Mouse (Mus musculus) brain, adult 2 months (tissue): ENCODE measurements around the gene Tnfaip8l2.
A peak's percentile ranks its signal among the peaks of the same experiment; 100 is the strongest.

Experiments
- DNase-seq: peaks from one replicate; pipeline ENCODE4 v3.0.0; 2011; ENCODE audit warnings: low read depth, low spot score

The Tnfaip8l2 gene

DNA sequence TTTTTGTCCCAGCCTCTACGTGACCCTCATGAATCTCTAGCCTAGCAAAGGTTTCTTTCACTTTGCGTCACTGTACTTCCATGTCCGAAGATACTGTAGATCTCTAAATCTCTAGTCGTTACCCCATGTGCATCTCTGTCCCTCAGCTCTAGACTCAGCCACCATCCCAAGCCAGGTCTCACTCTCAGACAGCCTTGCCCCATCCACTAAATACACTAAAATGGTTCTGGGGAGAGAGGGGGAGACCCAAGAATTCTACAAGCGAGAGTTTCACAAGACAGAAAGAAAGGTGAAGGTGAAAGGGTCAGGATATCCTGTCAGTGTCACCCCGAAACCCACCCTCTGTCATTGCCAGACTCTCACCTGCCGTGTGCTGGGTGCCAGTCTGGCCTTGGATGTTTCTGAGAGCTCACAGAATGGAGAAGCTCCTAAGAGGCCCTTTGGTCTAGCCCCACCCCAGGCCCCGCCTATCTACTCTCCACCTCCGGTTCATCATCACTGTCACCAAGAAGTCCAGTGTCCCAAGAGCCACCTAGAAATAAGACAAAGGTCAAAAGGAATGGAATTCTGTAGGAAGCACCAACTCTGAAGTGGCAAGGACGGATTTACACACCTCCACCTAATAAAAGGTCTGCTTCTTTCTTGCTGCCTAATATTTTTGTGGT, at the start of gene Tnfaip8l2:
Tnfaip8l2 (minus strand) TSS at position 409 of the 665 bp plus-strand sequence.
- no peak for DNase-seq

- DNase-seq = no peak
Observed at GRCm38 (mm10) chr3:95186888-95187287, 44.7 kb upstream of the Tnfaip8l2 start.

DNA sequence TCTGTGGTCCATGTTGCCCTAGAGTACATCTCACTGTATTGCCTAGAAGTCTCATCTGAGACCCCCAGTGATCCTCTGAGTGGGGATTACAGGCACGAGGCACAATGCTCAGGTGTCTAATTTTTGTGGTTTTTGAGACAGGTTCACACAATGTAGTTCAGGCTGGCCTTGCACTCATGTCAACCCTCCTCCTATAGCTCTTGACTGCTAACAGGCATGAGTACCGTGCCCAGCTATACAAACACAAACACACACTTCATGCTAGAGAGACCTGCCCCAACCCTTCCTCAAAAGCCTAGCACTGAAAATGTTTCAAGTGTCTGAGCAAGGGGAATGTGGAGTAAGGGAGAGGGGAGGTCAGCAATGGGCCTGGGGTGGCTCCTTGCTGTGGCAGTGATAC, 43.9 kb upstream of the Tnfaip8l2 start:
- DNase-seq = no peak

DNA sequence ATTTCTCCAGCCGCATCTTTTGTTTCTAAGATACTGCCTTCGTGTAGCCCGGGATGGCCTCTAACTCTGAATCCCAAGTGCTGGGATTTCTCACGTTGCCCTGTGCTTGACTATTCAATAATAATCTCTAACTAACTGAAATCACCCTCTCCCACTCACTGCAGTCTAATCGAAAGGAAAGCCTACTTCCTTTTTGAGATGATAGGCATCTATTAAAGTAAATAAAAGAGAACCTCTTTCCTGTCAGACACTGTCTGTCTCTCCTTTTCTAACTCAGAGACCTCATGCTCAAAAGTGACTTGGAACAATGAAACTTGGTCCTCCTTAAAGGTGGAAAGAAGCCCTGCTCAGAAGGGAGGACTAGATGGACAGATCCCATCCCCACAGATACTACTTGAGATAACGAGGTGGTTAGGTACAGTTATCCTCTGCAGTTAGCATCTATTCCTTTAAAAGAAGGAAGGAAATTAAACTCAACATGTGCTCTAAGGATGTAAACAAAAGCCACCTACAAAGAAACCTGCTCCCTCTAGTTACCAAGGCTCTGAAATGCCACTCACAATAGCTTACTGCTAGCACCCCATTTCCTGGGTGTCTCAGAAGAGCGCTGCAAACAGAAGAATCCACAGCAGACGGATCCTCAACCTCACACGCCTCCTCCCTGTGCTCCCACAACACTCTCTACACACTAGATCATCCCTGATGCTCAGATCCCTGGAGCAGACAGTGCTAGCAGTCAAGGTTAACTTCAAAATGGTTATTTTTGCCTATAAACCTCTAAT, 42.8 kb upstream of the Tnfaip8l2 start:
- DNase-seq = peak; percentile 58

DNA sequence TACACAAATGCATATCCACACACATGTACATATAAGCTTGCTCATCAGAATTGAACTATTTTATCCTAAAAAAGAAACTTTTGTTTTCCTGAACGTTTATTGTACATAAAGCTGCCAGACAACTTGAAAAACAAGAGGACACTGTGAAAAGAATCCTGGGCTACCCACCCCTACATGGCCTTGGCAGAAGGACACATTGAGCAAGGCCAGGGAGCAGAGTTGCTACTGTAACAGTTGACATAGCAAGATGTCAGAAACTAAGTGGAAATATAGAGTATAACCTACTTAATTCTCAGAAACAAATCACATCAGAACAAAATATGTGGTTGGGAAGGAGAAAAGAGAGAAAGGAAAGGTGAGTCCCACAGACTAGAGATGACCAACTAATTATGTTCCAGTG, 39.7 kb upstream of the Tnfaip8l2 start:
- no peak for DNase-seq

DNA sequence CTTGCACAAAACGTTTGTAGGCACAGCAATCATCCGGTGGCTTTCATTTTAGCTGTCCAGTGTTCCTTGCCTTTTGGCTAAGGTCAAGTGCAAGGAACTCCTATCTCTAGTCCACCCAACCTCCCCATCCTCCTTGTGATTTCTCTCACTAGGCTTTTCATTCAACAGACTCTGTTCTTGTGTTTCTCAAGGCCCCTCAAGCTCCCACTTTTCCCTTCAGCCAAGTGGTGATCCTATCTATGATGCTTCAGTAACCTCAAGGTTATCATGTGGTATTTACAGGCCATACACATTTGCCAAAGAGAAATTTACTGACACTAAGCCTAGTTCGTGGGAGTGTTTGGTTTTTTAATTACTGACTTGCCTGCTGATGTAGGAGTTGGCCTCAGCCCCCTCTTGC, 37.7 kb upstream of the Tnfaip8l2 start:
- no peak for DNase-seq

GRCm38 (mm10) chr3:95178948-95179347, 36.8 kb upstream of the Tnfaip8l2 start:
- peak; percentile 57 for DNase-seq

- DNase-seq = no peak
Observed at GRCm38 (mm10) chr3:95177583-95177982, 35.4 kb upstream of the Tnfaip8l2 start.

- no peak for DNase-seq
Observed at GRCm38 (mm10) chr3:95176500-95176899, 34.3 kb upstream of the Tnfaip8l2 start.

DNA sequence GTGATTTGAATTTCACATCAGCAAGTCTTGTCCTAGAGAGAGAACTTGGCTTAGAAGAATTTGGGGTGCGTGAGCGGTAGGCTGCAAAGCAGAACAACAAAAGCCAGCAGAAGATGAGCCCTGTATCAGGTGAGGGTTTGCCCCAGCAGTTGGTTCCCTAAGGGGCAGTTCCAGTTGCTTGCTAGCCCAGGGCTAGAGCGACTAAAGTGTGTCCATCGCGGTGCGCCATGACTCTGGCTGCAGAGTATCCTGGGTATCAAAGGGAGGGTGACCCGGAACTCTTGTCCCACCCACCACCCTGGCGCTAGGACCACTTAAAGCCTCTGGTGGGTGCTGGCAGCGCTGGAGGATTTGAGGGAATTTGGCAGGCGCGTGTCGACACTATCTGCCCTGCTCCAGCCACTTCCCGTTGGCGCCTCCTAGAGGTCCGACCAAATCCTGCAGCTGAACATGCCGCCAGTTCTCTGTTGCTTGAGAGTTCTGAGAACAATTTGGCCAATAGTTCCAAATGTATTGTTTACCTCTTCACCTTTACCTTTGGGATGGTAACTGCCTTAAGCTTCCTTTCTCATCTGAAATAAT, 31.9 kb upstream of the Tnfaip8l2 start:
- DNase-seq = peak; percentile 81

GRCm38 (mm10) chr3:95173256-95173949, 31.2 kb upstream of the Tnfaip8l2 start:
- DNase-seq = no peak

DNA sequence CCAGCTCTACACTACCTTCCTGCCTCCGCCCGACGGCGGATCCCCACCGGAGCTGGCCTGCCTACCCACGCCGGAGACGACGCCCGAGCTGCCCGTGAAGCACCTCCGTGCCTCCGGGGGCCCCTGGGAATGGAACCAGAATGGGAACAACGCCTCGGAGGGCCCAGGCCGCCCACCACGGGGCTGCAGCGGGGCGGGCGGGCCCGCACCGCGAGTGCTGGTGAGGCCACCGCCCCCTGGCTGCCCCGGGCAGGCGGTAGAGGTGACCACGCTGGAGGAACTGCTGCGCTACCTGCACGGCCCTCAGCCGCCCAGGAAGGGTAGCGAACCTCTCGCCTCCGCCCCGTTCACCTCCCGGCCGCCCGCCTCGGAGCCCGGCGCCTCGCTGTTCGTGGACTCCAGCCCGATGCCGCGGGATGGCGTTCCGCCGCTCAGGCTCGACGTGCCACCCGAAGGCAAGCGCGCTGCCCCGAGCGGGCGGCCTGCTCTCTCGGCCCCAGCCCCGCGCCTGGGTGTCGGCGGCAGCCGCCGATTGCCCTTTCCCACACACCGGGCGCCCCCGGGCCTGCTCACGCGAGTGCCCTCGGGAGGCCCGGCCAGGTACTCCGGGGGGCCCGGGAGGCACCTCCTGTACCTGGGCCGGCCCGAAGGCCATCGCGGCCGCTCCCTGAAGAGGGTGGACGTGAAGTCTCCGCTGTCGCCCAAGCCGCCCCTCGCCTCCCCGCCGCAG, 30.5 kb upstream of the Tnfaip8l2 start:
- DNase-seq = no peak

- no peak for DNase-seq
Observed at GRCm38 (mm10) chr3:95171105-95171504, 28.9 kb upstream of the Tnfaip8l2 start.

- no peak for DNase-seq
Observed at GRCm38 (mm10) chr3:95169996-95170395, 27.8 kb upstream of the Tnfaip8l2 start.

- DNase-seq = no peak
Observed at GRCm38 (mm10) chr3:95164840-95165239, 22.7 kb upstream of the Tnfaip8l2 start.

DNA sequence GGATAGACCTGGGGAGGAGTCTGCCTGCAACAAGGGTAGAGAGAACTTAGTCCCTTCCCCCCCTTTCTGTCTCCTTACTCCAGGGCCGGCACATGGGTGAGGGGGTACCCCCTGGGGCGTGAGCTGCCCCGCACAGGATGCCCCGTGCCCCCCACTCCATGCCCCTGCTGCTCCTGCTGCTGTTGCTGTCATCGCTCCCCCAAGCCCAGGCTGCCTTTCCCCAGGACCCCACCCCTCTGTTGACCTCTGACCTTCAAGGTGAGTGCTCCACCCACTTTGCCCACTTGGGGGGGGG, 22.0 kb upstream of the Tnfaip8l2 start:
- no peak for DNase-seq

DNA sequence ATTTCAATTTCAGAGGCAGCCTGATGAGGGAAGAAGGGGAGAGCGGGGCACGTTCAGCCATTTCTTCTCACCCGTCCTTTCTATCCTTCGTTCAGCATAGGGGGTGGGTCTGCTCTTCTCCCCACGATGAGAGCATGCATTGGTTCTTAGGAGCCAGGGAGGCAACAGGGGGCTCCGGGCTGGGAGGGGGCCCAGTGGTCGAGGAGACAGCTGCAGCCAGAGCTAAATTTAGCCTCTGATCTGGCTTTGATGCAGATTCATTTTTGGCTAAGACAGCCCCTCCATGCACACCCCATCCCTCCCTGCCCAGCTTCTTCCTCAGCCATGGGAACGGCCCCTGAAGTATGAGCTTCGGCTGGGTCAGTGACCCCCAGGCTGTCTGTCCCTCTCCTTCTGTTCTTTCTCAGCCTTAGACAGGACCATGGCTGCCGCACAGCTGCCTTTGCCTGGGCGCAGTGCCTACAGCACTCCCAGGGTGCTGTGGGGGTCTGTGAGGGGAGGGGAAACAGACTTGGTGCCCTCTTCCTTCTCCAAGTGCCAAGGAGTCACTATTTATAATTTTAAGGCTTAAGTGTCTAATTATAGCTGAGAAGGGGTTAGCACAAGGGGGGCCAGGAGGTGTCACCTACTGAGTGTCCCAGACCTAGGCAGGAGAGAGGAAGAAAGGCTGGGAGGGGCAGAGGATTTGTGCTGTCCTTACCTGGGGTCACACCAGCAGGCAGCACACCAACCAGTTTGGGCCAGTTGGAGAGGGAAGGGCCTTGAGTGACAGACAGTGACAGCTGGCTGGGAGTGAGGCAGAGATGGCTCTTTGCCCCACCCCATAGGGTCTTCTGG, 21.5 kb upstream of the Tnfaip8l2 start:
- no peak for DNase-seq

- no peak for DNase-seq
Observed at GRCm38 (mm10) chr3:95162345-95162628, 20.1 kb upstream of the Tnfaip8l2 start.

- no peak for DNase-seq
Observed at GRCm38 (mm10) chr3:95161618-95162344, 19.6 kb upstream of the Tnfaip8l2 start.

DNA sequence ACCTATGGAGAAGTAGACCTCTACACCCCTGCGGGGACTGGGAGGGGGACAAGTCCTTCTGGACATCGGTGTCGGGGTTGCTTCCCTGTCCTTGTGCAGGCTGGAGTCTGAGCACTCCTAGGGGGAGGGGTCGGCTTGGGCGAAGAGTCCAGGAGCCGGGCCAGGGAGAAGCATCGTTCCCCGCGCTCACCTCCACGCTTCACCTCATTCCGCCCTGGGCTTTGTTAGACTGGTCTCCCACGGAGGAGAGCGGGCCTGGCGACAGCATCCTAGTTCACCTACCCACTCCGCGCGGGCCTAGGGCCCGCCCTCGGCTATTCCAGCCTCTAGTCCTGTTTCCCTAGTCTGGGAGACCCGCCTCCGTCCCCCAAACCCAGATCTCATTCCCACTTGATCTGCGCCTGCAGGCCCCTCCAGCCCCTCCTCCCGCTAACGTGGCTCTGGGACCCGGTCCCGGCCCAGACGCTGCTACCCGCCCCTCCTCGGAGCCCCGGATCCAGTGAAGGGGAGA, 18.9 kb upstream of the Tnfaip8l2 start:
- DNase-seq = no peak
